Mouse (Mus musculus) CH12F3 (cell line): Measurements from ENCODE around the gene Wdr6.
"Not testable (repeated sequence)": the region's sequence is repeated elsewhere in the genome, so short reads cannot be mapped to it uniquely, and the experiment has no call there.

ENCODE experiments used
- in situ Hi-C: fragments of 300-500 bp; cut with MboI; formaldehyde crosslinking; loops from 2 replicates; pipeline ENCODE4 v1.14.3; 2020; ENCODE audit warnings: low sequenced_read_pairs

Gene Wdr6

DNA sequence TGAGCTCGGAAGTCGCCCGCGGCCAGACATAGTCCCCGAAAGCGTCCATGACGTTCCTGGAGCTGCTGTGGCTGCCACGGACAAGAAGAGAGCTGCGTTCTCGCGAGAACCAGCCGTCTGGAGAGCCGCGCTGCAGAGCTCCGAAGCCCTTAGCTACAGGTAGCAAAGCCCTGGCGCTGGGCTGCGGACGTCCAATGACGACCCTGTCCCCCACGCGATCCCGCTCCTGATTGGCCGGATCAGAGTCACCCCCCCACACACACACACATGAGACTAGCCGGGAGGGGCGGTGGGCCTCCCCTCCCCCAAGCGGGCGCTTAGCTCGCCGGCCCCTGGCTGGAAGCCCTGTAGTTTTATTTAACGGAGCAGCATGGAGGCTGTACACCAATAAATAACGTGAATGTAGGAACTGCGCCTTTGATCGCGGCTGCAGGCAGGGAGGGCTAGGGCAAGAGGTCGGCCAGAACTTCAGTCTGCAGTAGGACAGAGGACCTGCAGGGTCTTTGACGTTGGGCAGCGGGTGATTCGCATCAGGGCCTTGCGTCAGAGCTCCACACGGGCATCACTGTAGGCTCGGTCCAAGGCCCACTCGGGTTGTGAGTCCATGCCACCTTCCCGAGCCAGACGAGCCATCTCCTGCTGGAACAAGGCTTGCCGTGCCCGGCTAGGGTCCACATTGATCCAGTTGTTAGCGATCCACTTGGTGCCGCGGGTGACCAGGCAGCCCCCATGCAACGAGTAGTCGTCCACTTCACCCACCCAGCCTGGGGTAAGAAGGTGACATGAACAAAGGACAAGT, at the start of gene Wdr6:
Wdr6 (minus strand) TSS at position 195 of the 799 bp plus-strand sequence.
- in situ Hi-C loops: no loop called here

- in situ Hi-C loops: no loop called here
These were observed 49.6 kb upstream of the Wdr6 start for GRCm38 (mm10) chr9:108628141-108628540.

GRCm38 (mm10) chr9:108626498-108626897, 48.0 kb upstream of the Wdr6 start:
- in situ Hi-C loops: no loop called here

- in situ Hi-C loops: no loop called here
These were observed 38.8 kb upstream of the Wdr6 start for GRCm38 (mm10) chr9:108617301-108617700.

DNA sequence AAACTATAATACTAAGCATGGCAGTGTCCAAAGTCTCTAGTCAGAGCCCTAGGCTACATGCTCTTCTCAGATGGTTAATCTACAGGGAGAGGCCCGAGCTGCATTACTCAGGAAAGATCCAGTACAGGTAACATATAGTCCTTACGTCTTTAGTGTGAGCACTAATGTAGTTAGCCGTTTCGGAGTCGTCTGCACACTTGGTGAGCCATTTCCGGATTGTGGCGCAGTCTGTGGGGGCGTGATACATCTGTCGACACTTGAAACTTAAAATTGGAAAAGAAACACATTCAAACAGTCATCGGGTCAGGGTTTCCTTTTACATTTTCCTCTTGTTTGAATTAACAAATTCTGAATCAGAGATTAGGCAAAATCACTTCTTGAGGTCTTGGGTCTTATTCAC, 32.9 kb upstream of the Wdr6 start:
- in situ Hi-C loops: no loop called here

- in situ Hi-C loops: no loop called here
These were observed 30.4 kb upstream of the Wdr6 start for GRCm38 (mm10) chr9:108608889-108609288.

DNA sequence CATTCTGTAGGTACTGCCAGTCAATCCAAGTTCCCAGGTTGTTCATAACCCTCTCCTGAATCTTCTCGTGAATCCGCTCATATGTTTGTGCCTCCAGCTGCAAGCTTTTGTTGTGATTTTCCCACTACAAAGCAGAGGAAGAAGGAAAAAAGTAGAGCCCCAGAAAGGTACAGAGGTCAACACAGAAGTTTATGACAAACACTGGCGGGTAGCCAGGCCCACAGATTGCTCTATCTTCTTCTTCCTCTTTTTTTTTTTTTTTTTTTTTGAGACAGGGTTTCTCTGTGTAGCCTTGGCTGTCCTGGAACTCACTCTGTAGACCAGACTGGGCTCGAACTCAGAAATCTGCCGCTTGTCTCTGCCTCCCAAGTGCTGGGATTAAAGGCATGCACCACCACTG, 29.4 kb upstream of the Wdr6 start:
- in situ Hi-C loops: not testable (repeated sequence)

- in situ Hi-C loops: no loop called here
These were observed 23.4 kb upstream of the Wdr6 start for GRCm38 (mm10) chr9:108601986-108602385.

GRCm38 (mm10) chr9:108600011-108600410, 21.5 kb upstream of the Wdr6 start:
- in situ Hi-C loops: no loop called here

DNA sequence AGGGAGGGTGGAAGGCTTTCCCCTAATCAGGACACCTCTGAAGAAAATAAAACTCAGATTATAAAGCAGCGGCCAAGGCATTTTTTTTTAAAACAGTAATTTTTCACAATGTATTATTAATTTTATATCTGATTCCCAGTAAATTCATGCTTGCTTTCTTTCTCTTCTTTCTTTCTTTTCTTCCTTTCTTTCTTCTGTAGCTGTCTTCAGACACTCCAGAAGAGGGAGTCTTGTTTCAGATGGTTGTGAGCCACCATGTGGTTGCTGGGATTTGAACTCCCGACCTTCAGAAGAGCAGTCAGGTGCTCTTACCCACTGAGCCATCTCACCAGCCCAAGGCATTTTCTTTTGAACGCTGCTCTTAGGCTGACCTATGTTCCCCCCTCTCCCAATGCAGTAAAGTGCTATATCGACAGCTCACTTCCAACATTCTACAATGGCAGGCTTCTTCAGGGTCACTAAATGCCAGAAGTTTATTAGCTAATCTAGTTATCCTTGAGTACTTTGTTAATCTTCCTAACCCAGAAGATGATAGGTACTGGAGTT, 20.6 kb upstream of the Wdr6 start:
- in situ Hi-C loops: no loop called here

GRCm38 (mm10) chr9:108596998-108597764, 18.6 kb upstream of the Wdr6 start, which contains the start of gene P4htm:
Gene P4htm, minus strand, starts transcription at chr9:108597667.
- in situ Hi-C loops: no loop called here

GRCm38 (mm10) chr9:108594354-108594753, 15.8 kb upstream of the Wdr6 start:
- in situ Hi-C loops: no loop called here

DNA sequence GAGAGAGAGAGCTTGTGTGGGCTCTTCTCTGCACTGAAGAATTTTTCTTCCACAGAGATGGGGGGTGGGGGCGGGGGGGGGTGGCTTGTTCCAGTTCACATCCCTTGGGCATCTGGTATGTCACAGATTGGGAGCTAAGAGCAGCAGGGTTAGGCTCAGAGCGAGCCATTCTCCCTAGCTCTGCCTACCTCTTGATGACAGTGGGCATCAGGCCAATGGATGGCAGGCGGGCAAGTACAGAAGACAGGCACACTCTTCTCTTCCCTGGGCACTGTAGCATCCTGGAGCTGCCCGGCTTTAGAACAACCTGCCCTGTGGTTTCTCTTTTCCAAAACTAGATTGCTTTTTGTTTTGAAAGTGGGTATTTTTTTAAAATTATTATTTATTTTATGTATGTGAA, 12.9 kb upstream of the Wdr6 start:
- in situ Hi-C loops: no loop called here

DNA sequence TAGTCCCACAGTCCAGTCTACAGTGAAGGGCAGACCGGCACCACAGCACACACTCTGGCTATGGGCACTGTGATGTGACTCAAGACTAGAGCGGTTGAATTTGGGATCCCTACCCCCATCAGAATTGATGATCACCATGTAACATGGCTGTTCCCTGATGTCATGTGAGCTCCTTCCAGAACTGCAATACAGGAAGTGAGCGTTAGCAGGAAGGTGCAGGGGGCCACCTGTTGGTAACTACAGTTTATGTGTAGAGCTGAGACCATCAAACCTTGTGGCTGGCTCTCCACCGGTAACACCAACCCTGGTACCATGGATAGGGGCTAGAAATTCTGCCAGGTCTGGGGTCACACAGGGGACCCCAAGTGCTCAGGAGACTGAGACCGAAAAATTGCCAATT, 10.7 kb upstream of the Wdr6 start:
- in situ Hi-C loops: no loop called here

DNA sequence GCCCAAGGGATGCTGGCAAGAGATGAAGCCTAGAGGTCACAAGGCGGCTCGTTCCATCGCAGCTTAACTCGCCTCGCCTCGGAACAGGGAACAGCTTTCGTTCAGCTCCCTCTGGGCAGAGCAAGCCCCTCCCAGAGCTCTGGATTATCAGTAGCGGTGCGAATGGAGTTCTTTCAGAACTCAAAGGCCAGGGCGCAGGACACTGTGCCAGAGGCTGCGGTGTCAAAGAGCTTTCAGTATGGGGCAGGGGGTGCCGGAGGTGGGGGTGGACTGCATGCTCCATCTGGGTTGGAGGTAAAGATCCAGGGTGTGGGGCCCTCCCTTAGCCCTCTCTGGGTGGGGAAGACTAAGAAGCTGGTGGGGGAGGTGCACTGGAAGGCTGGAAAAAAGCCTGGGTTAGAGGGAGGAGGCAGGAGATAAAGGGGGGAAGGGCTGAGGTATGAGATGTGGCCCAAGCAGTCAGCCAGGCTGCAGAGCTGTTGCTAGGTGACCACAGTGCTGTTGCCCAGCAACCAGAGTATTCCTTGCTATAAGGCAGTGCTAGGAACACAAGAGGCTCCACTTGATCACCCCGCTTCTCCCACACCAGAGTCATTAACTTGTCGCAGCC, 9.1 kb upstream of the Wdr6 start:
- in situ Hi-C loops: no loop called here

DNA sequence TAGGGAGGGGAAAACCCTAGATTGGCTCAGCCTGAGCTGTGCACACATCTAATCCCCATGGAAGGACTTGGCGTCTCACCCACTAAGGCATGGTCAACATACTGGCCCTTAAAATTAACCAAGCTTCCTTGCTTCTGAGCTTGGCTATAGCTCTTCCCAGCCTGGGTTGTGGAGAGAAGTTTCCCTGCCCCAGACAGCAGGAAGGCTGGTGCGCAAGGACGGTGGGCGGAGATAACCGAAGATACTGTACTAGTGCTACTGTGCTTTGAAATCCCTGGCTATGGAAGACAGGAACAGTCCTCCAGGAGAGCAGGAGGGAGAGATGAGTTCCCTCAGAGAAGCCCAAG, 778 bp upstream of the Wdr6 start:
- in situ Hi-C loops: no loop called here

DNA sequence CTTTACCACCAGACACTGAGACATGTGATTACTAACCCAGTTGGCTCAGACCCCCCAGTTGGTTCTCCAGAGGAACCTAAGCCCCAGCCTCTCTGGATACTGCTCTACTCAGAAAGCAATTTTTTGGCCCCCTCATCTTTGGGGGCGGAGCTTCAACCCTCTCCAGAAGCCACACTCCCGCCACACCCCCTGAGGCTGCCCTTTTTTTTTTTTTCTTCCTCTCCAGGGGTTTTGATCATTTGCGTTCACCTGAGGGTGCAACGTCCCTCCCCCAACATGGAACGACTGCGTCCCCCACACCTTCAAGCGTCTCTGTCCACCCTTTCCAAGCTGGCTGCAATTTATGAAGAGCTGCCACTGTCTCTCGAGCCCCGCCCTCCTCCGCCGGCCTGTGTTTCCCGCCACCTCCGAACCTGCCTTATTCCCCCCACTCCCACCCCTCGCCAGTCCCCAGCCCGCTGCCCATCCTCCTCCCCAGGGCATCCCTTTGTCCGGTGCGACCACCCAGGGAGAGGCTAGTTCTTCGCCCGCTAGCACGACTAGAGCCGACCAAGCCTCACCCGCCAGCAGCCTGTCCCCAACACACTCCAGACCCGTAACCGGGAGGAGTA, 500 bp downstream of the Wdr6 start:
- in situ Hi-C loops: no loop called here

GRCm38 (mm10) chr9:108577025-108577424, 1.5 kb downstream of the Wdr6 start:
- in situ Hi-C loops: no loop called here

DNA sequence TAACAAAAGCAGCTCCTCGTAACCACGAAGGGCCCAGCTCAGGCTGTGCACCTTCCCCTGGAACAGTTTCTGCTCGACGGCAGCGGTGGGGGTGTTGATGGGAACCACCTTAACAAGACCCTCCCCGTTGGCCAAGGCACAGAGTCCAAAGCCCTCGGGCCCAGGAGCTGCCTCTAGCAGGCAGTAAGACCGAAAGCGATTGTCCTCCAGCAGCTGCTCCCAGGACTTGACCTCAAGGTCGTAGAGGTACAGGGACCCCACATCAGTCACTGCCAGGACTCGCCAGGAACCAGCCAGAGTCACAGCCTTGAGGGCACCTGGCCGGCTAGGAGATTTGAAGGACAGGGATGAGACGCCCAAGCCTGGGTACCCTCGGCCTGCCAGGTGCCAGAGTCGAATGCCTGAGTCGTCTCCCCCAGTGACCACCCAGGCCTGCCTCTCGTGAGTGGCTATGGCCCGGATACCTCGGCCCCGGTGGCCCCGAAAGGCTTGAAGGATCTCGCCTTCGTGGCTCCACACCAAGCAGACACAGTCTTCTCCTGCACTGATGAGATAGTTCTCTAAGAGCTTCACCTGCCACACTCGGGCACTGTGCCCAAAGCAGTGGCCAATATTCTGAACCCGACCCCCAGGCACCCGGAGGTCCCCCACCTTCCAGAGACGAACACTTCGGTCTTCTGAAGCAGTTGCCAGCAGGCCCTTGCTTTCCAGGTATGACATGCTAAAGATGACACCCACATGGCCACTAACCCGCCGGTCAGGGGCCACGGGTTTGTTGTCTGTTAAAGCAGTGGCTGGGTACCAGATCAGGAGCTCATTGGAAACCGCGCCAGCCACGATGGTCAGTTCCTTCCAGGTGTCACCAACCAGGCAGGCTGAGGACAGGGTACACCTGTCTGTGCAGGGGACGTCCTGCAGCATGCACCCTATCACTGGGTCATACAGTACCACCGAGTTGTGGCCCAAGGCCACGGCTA, 2.9 kb downstream of the Wdr6 start:
- in situ Hi-C loops: no loop called here

- in situ Hi-C loops: no loop called here
These were observed 3.6 kb downstream of the Wdr6 start for GRCm38 (mm10) chr9:108574921-108575320.
